Mouse (Mus musculus) kidney, adult 2 months (tissue): ENCODE data around the gene Atxn1. TPM values are rescaled to one million over a fixed set of nuclear protein-coding genes. Genes with fewer than 3 reads are reported as not detected.
A peak's percentile ranks its signal among the peaks of the same experiment; 100 is the strongest.

Experiments used
- DNase-seq: peaks from one replicate; pipeline ENCODE4 v3.0.0; 2021
- H3K27ac ChIP-seq: fragments of 200-500 bp; 2 replicates; pipeline ENCODE4 v1.5.1; 2012; ENCODE audit warnings: low read depth, low read length, control low read depth, inconsistent platforms; ENCODE audit not compliant: insufficient read depth
- H3K27me3 ChIP-seq: fragments of 200-500 bp; replicated peaks from 2 replicates; pipeline ENCODE4 v1.6.1; 2012; ENCODE audit warnings: mild to moderate bottlenecking, moderate library complexity, low read length, inconsistent platforms; ENCODE audit not compliant: control insufficient read depth, insufficient read depth
- H3K36me3 ChIP-seq: fragments of 200-500 bp; 2 replicates; pipeline ENCODE4 v1.6.1; 2012; ENCODE audit warnings: mild to moderate bottlenecking, moderate library complexity, low read length, inconsistent platforms; ENCODE audit not compliant: control insufficient read depth, insufficient read depth
- H3K4me1 ChIP-seq: fragments of 200-500 bp; 2 replicates; pipeline ENCODE4 v1.6.1; 2011; ENCODE audit warnings: low read length; ENCODE audit not compliant: control insufficient read depth, insufficient read depth
- H3K4me3 ChIP-seq: fragments of 200-500 bp; 2 replicates; pipeline ENCODE4 v1.5.1; 2011; ENCODE audit warnings: mild to moderate bottlenecking, low read depth, low read length, control low read depth; ENCODE audit not compliant: insufficient read depth
- CTCF ChIP-seq: fragments of 200-500 bp; conservative IDR thresholded peaks from 2 replicates; pipeline ENCODE4 v1.5.1; 2011; ENCODE audit warnings: low read depth, mild to moderate bottlenecking, control low read depth, low read length, moderate library complexity, mixed read lengths; ENCODE audit not compliant: insufficient read depth, insufficient read length
- POLR2A ChIP-seq: fragments of 200-500 bp; IDR thresholded peaks from one replicate; pipeline ENCODE4 v1.6.1; 2011; ENCODE audit warnings: low read depth, low read length, control low read depth
- WGBS: fragments of 180-500 bp; shearing (Covaris S2); methylation state at CpG from one replicate; pipeline ENCODE4 v1.1.7; 2018; 5-methylcytosine and 5-hydroxymethylcytosine counted together
- polyA plus RNA-seq: library from polyadenylated mRNA; depleted of rRNA; stranded (reverse); fragments of >200 nt; gene quantifications from 2 replicates; pipeline ENCODE4 v1.2.3, GENCODE M21; 2012

Gene Atxn1
- polyA plus RNA-seq, 1 experiment = 15.0 TPM

DNA sequence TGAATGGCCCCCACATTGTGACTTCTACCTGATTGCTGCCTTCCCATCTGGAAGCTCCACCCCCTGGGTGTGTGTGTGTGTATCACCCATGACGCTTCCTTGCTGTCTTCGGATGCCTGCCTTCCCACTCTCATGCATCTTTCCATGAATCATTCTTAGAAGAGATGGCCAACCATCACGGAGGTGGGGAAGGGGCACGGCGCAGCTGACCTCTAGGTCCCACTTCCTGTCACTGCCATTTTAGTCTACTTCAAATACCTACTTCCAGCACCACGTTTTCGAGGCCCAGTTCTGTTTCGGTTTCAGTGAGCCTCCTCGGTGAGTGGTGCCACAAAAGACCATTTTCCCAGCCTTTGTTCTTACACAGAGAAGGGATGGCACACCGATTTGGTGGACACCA, 99.2 kb downstream of the Atxn1 start:
- peaks cover 4% of the 10 kb centered on the region; the same call in 1 of the 2 replicates for H3K4me1 ChIP-seq
- no peak for DNase-seq
- no peak overlapping the region for H3K4me3 ChIP-seq
- TF ChIP-seq CTCF (no peak), POLR2A (no peak)
- H3K27me3 ChIP-seq = no peaks in the 10 kb centered on the region
- no peak overlapping the region for H3K27ac ChIP-seq
- 92% methylated on average over 10 of the region's 10 CpGs for WGBS
- no peaks in the 10 kb centered on the region for H3K36me3 ChIP-seq

DNA sequence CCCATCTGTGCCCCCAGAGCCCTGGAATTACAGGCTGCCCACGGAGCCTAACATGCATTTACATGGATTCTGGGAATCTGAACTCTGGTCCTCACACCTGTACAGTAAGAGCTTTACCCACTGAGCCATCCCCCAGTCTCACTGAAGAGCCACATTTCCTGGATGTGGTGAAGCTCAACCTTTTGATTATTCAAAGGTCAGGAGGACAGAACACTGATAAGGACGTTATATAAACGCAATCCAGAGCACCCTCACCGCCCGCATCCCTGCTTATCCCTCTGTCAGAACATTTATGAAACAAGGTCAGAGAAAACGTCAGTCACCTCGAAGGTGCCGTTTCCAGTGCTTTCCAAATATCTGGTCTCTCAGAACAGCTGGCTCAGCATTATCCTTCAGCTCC, 101.0 kb downstream of the Atxn1 start:
- Histone ChIP-seq H3K4me1 (peaks cover 4% of the 10 kb centered on the region; the same call in 1 of the 2 replicates), H3K36me3 (no peaks in the 10 kb centered on the region), H3K27ac (no peak overlapping the region), H3K27me3 (no peaks in the 10 kb centered on the region), H3K4me3 (no peak overlapping the region)
- TF ChIP-seq POLR2A (no peak), CTCF (no peak)
- DNase-seq = no peak
- WGBS = 84% methylated on average over 8 of the region's 8 CpGs

DNA sequence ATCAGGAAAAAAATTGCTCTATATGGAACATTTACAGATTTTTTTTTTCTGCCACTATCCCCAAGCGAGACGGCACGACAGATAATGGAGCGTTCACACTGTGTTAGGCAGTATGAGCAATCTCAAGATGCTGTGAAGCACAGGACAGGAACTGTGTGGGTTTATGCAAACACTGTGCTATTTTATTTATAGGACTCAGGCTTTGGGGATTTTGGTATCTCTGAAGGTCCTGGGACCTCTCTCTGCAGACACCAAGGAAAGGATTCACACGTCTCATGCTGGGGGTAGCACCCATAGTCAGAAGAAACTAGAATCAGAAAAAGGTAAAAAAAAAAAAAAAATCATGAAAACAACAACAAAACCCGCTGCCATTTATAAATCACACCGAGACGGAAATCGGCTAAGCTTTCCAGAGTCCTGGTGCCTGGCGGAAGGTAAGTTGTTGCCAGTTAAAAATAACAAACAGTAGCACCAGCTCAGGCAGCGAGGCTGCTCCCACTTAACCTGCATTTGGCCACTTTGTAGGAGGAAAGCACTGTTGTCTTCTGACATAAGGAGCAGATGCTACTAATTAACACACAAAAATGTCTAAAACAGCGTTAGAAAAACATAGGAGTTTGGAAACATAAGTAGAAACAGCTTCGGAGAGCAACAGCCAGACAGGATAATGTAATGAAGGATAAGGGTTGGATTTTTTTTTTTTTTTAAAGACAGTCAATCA, 102.8 kb downstream of the Atxn1 start:
- H3K27me3 ChIP-seq = no peaks in the 10 kb centered on the region
- H3K4me1 ChIP-seq = peaks cover 4% of the 10 kb centered on the region; the same call in 1 of the 2 replicates
- H3K4me3 ChIP-seq = no peak overlapping the region

DNA sequence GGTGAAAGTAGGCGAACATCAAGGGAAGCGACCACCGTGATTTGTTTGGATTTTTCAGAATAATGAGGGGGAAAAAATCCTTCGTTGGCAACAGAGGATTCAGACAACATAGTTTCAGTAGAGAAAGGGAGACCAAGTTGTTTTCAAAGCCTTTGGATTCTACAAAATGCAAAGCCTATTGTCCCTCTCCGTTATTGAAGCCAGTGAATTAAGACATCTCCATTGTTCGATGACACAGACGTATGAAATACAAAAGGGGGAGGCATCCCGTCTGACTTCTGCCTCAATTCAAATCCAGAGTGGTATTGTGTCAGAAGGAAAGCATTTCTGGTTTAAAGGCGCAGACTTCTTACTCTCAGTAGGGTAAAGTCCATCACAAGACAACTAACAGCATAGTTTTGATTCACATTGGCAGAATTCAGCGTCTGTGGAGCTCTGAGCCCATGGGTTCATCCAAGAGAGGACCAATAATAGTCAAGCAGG, 103.7 kb downstream of the Atxn1 start:
- Histone ChIP-seq H3K4me1 (peaks cover 4% of the 10 kb centered on the region; the same call in 1 of the 2 replicates), H3K27ac (no peak overlapping the region), H3K4me3 (no peak overlapping the region), H3K27me3 (no peaks in the 10 kb centered on the region), H3K36me3 (no peaks in the 10 kb centered on the region)
- TF ChIP-seq POLR2A (no peak), CTCF (no peak)
- WGBS = 71% methylated on average over 10 of the region's 10 CpGs
- no peak for DNase-seq

More for the DNA sequence above, 102.8 kb downstream of the Atxn1 start:
- TF ChIP-seq CTCF (no peak), POLR2A (no peak)
- no peak overlapping the region for H3K27ac ChIP-seq
- peak; percentile 26 for DNase-seq
- no peaks in the 10 kb centered on the region for H3K36me3 ChIP-seq
- WGBS = 57% methylated on average over 13 of the region's 13 CpGs

DNA sequence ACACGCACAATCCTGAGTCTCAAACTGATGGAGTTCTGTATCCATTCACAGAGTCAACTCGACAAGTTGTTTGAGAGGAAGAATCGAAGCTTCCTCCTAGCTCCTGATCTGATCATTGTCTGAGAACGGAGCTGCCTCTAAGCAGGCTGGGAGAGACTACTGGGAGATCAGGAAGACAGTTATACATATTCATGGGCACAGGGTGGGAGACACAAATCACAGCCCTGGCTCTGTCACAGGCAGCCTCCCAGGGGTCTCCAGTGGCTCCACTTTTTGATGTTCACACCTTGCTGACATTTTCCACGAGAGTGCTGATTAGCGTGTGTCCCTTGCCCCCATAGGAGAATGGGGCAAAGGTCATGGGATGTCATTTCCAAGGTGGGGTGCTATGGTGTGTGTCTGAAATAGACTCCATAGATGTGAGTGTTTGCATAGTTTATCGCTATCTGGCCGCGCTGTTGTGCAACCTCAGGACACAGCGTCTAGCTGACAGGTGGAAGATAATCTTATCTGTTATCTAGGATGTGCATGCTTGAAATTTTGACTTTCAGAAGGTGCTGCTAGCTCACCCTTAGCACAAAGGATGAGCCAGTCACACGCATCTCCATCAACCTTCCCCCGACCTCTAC, 105.6 kb downstream of the Atxn1 start:
- H3K36me3 ChIP-seq = no peaks in the 10 kb centered on the region
- no peak overlapping the region for H3K4me3 ChIP-seq
- TF ChIP-seq POLR2A = no peak
- TF ChIP-seq CTCF = no peak
- no peak overlapping the region for H3K27ac ChIP-seq
- no peak for DNase-seq
- peaks cover 4% of the 10 kb centered on the region; the same call in 1 of the 2 replicates for H3K4me1 ChIP-seq
- 88% methylated on average over 12 of the region's 12 CpGs for WGBS
- no peaks in the 10 kb centered on the region for H3K27me3 ChIP-seq

DNA sequence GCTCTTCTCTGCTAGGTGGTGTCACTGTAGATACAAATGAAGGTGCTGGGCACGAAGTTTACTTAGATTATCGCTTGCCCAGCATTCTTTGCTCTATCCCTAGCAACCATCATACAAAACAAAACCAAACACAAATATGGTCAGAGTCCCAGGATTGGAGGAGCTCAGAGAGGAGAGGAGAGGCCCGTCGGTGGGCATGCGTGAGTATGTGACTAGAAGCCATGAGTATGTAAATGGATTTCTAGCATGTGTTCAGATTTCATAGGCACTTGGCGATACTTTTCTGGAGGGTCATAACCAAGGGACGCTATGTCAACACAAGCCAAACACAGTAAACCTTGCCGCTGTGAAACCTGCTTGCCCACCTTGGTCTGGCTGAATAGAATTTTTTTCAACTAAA, 107.4 kb downstream of the Atxn1 start:
- WGBS = 79% methylated on average over 8 of the region's 8 CpGs
- no peak overlapping the region for H3K4me3 ChIP-seq
- no peaks in the 10 kb centered on the region for H3K36me3 ChIP-seq
- no peak for TF ChIP-seq CTCF
- TF ChIP-seq POLR2A = no peak
- no peak overlapping the region for H3K27ac ChIP-seq
- no peaks in the 10 kb centered on the region for H3K27me3 ChIP-seq
- H3K4me1 ChIP-seq = peaks cover 4% of the 10 kb centered on the region; the same call in 1 of the 2 replicates
- no peak for DNase-seq

DNA sequence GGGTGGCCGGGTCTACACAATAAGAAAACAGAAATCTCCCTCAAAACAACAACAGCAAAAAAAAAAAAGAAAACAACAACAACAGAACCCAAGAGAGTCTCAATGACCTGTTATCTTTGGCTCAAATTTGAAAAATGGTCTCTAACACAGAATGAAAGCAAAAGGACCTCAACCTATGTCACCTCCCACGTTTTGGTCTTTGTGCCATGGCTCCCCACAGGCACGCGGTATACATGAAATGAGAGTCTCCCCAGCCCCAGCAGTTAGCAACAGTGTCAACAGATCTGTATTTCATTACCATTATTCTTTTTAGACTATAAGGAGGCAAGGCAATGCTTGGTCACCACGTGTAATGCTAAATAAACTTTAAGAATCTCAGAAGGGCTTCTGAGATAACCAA, 110.3 kb downstream of the Atxn1 start:
- 79% methylated on average over 5 of the region's 5 CpGs for WGBS
- DNase-seq = no peak
- H3K4me1 ChIP-seq = peaks cover 8% of the 10 kb centered on the region; the same call in 1 of the 2 replicates
- TF ChIP-seq POLR2A (no peak), CTCF (no peak)
- H3K36me3 ChIP-seq = no peaks in the 10 kb centered on the region; the same call in 1 of the 2 replicates
- H3K27me3 ChIP-seq = no peaks in the 10 kb centered on the region
- H3K4me3 ChIP-seq = no peak overlapping the region
- no peak overlapping the region for H3K27ac ChIP-seq
